ENCODE assay signal across 8 mouse cellular contexts in the genomic region with DNA sequence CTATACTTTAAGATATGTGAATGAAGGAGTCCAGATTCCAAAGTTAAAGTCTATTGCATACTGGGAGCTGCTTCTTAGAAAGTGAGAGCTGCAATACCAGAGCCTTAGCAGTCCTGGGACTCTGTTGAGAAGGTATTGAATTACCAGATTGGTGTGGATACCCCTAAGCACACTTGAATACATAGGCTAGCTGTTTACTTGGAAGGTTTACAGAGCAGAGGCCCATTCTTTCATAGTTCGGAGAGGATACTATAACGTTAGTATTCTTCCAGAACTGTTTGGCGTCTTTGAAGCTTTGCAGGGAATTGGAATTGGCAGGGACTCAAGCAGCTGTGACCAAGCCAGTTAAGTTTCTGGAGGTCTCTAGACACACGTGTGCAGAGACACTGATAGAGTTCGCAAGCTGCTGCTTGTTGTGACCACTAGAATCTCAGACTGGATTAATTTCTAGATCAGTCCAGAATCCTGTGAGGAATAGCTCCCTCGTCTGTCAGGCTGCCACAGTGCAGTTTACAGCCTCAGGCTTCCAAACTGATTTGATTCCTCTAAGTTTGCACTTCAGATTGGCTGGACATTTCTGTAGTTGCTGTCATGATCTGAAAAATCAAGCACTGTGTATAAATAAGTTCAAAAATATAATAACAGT. TPM values are rescaled to one million over a fixed set of nuclear protein-coding genes. Genes with fewer than 3 reads are reported as not detected.
DNase-seq lines count a peak whose midpoint lies in the region; ATAC-seq and TF ChIP-seq lines count a peak whose summit lies in the region.

No protein-coding gene starts in this region.

- no peak for ATAC-seq in embryonic facial prominence, embryonic 11.5 days (replicated peaks; ENCODE audit: insufficient number of reproducible peaks, low FRiP score, low TSS enrichment, low read depth)
- peak; percentile 42; the same call in 1 of the 2 replicates for ATAC-seq in midbrain, embryonic 11.5 days (ENCODE audit: low FRiP score)

- no peaks in the 10 kb centered on the region for H3K4me1 ChIP-seq in kidney, adult 2 months (ENCODE audit: control insufficient read depth, insufficient read depth, low read length)
- no peaks in the 10 kb centered on the region for H3K4me1 ChIP-seq in embryonic facial prominence, embryonic 11.5 days (ENCODE audit: control insufficient read depth, insufficient read depth, low read length)
- no peaks in the 10 kb centered on the region for H3K4me1 ChIP-seq in midbrain, embryonic 11.5 days (ENCODE audit: control insufficient read depth, insufficient read depth, low read length)
- H3K4me1 ChIP-seq in thymus, adult 2 months (replicated peaks; ENCODE audit: control insufficient read depth, insufficient read depth, low read length) = no peaks in the 10 kb centered on the region

- peak; percentile 17 for DNase-seq in kidney, adult 2 months
- no peak for DNase-seq in kidney, adult 11 months
- peak; percentile 34 for DNase-seq in adipocyte (ENCODE audit: low spot score)
- DNase-seq in embryonic facial prominence, embryonic 11.5 days (ENCODE audit: low spot score) = peak; percentile 67
- peak; percentile 60 to 63 for DNase-seq in kidney, postnatal 4 days
- peak; percentile 86 for DNase-seq in midbrain, embryonic 11.5 days (ENCODE audit: low spot score, missing footprints)
- no peak for DNase-seq in thymus, adult 2 months
- no peak for DNase-seq in B cell, adult 2 months

- H3K36me3 ChIP-seq in kidney, adult 2 months (ENCODE audit: control insufficient read depth, insufficient read depth, low read length) = no peaks in the 10 kb centered on the region
- no peaks in the 10 kb centered on the region for H3K36me3 ChIP-seq in embryonic facial prominence, embryonic 11.5 days (replicated peaks; ENCODE audit: control insufficient read depth, insufficient read depth, low read depth, low read length)
- H3K36me3 ChIP-seq in midbrain, embryonic 11.5 days (ENCODE audit: control insufficient read depth, insufficient read depth, low read length) = no peaks in the 10 kb centered on the region
- no peaks in the 10 kb centered on the region for H3K36me3 ChIP-seq in thymus, adult 2 months (ENCODE audit: control insufficient read depth, insufficient read depth, low read length)

- no peak overlapping the region for H3K4me2 ChIP-seq in embryonic facial prominence, embryonic 11.5 days (ENCODE audit: low read depth, low read length)
- no peak overlapping the region for H3K4me2 ChIP-seq in midbrain, embryonic 11.5 days

- WGBS in kidney, adult 2 months = 44% methylated on average over 6 of the region's 6 CpGs
- WGBS in embryonic facial prominence, embryonic 11.5 days = 52% methylated on average over 6 of the region's 6 CpGs
- WGBS in midbrain, embryonic 11.5 days = 57% methylated on average over 6 of the region's 6 CpGs
- WGBS in thymus, adult 2 months = 67% methylated on average over 6 of the region's 6 CpGs

- H3K27ac ChIP-seq in kidney, adult 2 months (ENCODE audit: insufficient read depth, low read depth, low read length) = no peak overlapping the region
- no peak overlapping the region for H3K27ac ChIP-seq in embryonic facial prominence, embryonic 11.5 days (replicated peaks; ENCODE audit: low read depth, low read length)
- no peak overlapping the region for H3K27ac ChIP-seq in midbrain, embryonic 11.5 days (ENCODE audit: low read depth, low read length)
- H3K27ac ChIP-seq in thymus, adult 2 months (ENCODE audit: control insufficient read depth, insufficient read depth, low read length) = no peak overlapping the region

- no peaks in the 10 kb centered on the region for H3K27me3 ChIP-seq in kidney, adult 2 months (replicated peaks; ENCODE audit: control insufficient read depth, insufficient read depth, low read length)
- no peaks in the 10 kb centered on the region for H3K27me3 ChIP-seq in embryonic facial prominence, embryonic 11.5 days (ENCODE audit: control insufficient read depth, insufficient read depth, low read length)
- no peaks in the 10 kb centered on the region for H3K27me3 ChIP-seq in midbrain, embryonic 11.5 days (ENCODE audit: control insufficient read depth, insufficient read depth, low read length)
- no peaks in the 10 kb centered on the region for H3K27me3 ChIP-seq in thymus, adult 2 months (ENCODE audit: control insufficient read depth, insufficient read depth, low read length)

- H3K4me3 ChIP-seq in kidney, adult 2 months (ENCODE audit: insufficient read depth, low read depth, low read length) = no peak overlapping the region
- no peak overlapping the region for H3K4me3 ChIP-seq in embryonic facial prominence, embryonic 11.5 days (ENCODE audit: low read depth, low read length)
- H3K4me3 ChIP-seq in midbrain, embryonic 11.5 days (ENCODE audit: low read depth, low read length) = no peak overlapping the region
- H3K4me3 ChIP-seq in thymus, adult 2 months (ENCODE audit: control insufficient read depth, insufficient read depth, low read length) = no peak overlapping the region

- H3K9me3 ChIP-seq in embryonic facial prominence, embryonic 11.5 days (replicated peaks; ENCODE audit: control insufficient read depth, low read length) = no peaks in the 10 kb centered on the region
- no peaks in the 10 kb centered on the region for H3K9me3 ChIP-seq in midbrain, embryonic 11.5 days (ENCODE audit: control insufficient read depth, low read length)

- peak; percentile 46; the same call in 1 of the 2 replicates for TF ChIP-seq CTCF in kidney, adult 2 months (conservative IDR thresholded peaks at IDR 0.05; ENCODE audit: insufficient read depth, insufficient read length, low read depth, low read length)
- no peak for TF ChIP-seq CTCF in thymus, adult 2 months (IDR thresholded peaks at IDR 0.05; ENCODE audit: borderline replicate concordance, control insufficient read depth, extremely low read depth, insufficient read depth, low read length, poor library complexity)

- no peak overlapping the region for H3K9ac ChIP-seq in embryonic facial prominence, embryonic 11.5 days (replicated peaks; ENCODE audit: low read length)
- no peak overlapping the region for H3K9ac ChIP-seq in midbrain, embryonic 11.5 days (ENCODE audit: low read length)

- no peak for TF ChIP-seq POLR2A in kidney, adult 2 months (IDR thresholded peaks at IDR 0.05; ENCODE audit: low read depth, low read length)
- no peak for TF ChIP-seq POLR2A in thymus, adult 2 months (IDR thresholded peaks at IDR 0.05; ENCODE audit: control insufficient read depth, extremely low read depth, insufficient read depth, low read length, poor library complexity)

RNA-seq across cellular contexts. Expression of a gene that starts 18.8 kb away (rescaled TPM):
- polyA plus RNA-seq in kidney, adult 2 months (2012; rRNA removed) = 0.25 and 0.27 TPM in 2 replicates
- polyA plus RNA-seq in embryonic facial prominence, embryonic 11.5 days (2014; fragmentation: Nextera tagmentation; extraction: Ambion mirVana) = 1.6 and 1.7 TPM in 2 replicates
- polyA plus RNA-seq in midbrain, embryonic 11.5 days (2014; fragmentation: Nextera tagmentation; extraction: Ambion mirVana) = 0.52 and 0.82 TPM in 2 replicates
- polyA plus RNA-seq in thymus, adult 2 months (2012; rRNA removed) = 0.03 and 0.05 TPM in 2 replicates

Comparison
In these comparisons a context has a peak if more than half of its experiments do, and no peak if none do; other contexts are left out.
1. DNase-seq: peak in kidney, adult 2 months (single experiment), adipocyte (single experiment), embryonic facial prominence, embryonic 11.5 days (single experiment), kidney, postnatal 4 days (2 of 2) and midbrain, embryonic 11.5 days (single experiment); none in kidney, adult 11 months (single experiment), thymus, adult 2 months (single experiment) and B cell, adult 2 months (0 of 2).